Mouse (Mus musculus) liver, adult 2 months (tissue): ENCODE results near the gene Gm10024.
"Not testable (repeated sequence)": the region's sequence is repeated elsewhere in the genome, so short reads cannot be mapped to it uniquely, and the experiment has no call there.

Experiments
- CTCF ChIP-seq: fragments of 200-500 bp; IDR thresholded peaks from 2 replicates; pipeline ENCODE4 v1.5.1; 2011; ENCODE audit warnings: low read depth, low read length, control low read depth
- POLR2A ChIP-seq: fragments of 200-500 bp; IDR thresholded peaks from 2 replicates; pipeline ENCODE4 v1.6.1; 2011; ENCODE audit warnings: low read length, control low read depth; ENCODE audit not compliant: insufficient read depth; ENCODE audit errors: extremely low read depth

DNA sequence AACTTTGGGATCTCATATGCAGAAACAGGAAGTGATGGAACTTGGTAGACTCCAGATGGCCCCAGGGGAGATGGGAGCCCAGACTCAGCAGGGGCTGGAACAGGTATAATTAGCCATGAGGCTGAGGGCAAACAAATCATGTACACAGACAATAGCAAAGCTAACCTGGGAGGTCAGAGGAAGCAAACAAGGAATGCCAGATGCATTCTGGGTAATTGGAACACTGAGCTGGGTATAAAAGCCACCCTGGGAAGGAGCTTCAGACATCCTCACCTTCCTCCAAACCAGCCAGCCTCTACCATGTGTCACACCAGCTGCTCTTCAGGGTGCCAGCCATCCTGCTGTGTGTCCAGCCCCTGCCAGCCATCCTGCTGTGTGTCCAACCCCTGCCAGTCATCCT is at the start of gene Gm10024:
- TF ChIP-seq CTCF, POLR2A: not testable (repeated sequence)
